Mouse (Mus musculus) myocyte (in vitro differentiated cells): Measurements from ENCODE around the gene Iffo2. TPM values are rescaled to one million over a fixed set of nuclear protein-coding genes. Genes with fewer than 3 reads are reported as not detected.

ENCODE experiments used
- H3K27me3 ChIP-seq: one replicate; pipeline ENCODE4 v1.6.1; 2011; ENCODE audit not compliant: control insufficient read depth, insufficient read depth, insufficient read length
- H3K36me3 ChIP-seq: one replicate; pipeline ENCODE4 v1.6.1; 2011; ENCODE audit not compliant: control insufficient read depth, insufficient read depth
- H3K4me2 ChIP-seq: one replicate; pipeline ENCODE4 v1.6.1; 2011; ENCODE audit warnings: low read depth, control low read depth
- H3K4me3 ChIP-seq: one replicate; pipeline ENCODE4 v1.5.1; 2011; ENCODE audit warnings: mild to moderate bottlenecking, control low read depth, moderate library complexity
- H3K79me2 ChIP-seq: one replicate; pipeline ENCODE4 v1.6.1; 2011; ENCODE audit not compliant: control insufficient read depth, insufficient read depth
- H3ac ChIP-seq: one replicate; pipeline ENCODE4 v1.6.1; 2011; ENCODE audit not compliant: control insufficient read depth, insufficient read length
- CEBPB ChIP-seq: IDR thresholded peaks from 2 replicates; pipeline ENCODE4 v1.6.1; 2011; ENCODE audit warnings: mild to moderate bottlenecking, moderate library complexity; ENCODE audit not compliant: poor library complexity, insufficient read depth, severe bottlenecking
- E2F4 ChIP-seq: IDR thresholded peaks from one replicate; pipeline ENCODE4 v1.6.1; 2011; ENCODE audit warnings: mild to moderate bottlenecking, control low read depth, moderate library complexity; ENCODE audit not compliant: insufficient read depth
- MAX ChIP-seq: IDR thresholded peaks from one replicate; pipeline ENCODE4 v1.6.1; 2011; ENCODE audit warnings: low read depth, mild to moderate bottlenecking, control low read depth
- MYOD1 ChIP-seq, 3 experiments: IDR thresholded peaks; one replicate each; pipeline ENCODE4 v1.6.1; 2011; ENCODE audit warnings: control low read depth in 2 of 3, low read depth in 2 of 3, mild to moderate bottlenecking in 2 of 3, moderate library complexity in 1 of 3; ENCODE audit not compliant: insufficient read length in 2 of 3, control insufficient read depth in 1 of 3
- MYOG ChIP-seq, 3 experiments: IDR thresholded peaks; one replicate each; pipeline ENCODE4 v1.6.1; 2011; ENCODE audit warnings: control low read depth in 2 of 3, low read depth in 2 of 3, mild to moderate bottlenecking in 2 of 3; ENCODE audit not compliant: insufficient read length in 2 of 3, control insufficient read depth in 1 of 3, insufficient read depth in 1 of 3
- POLR2A ChIP-seq: IDR thresholded peaks from one replicate; pipeline ENCODE4 v1.6.1; 2011; ENCODE audit warnings: low read depth, mild to moderate bottlenecking, control low read depth, moderate library complexity; ENCODE audit not compliant: insufficient read length
- POLR2AphosphoS2 ChIP-seq: IDR thresholded peaks from one replicate; pipeline ENCODE4 v1.6.1; 2011; ENCODE audit warnings: low read depth, control low read depth; ENCODE audit not compliant: insufficient read length
- REST ChIP-seq: IDR thresholded peaks from one replicate; pipeline ENCODE4 v1.6.1; 2011; ENCODE audit warnings: mild to moderate bottlenecking, control low read depth, moderate library complexity; ENCODE audit not compliant: insufficient read depth, insufficient read length
- SRF ChIP-seq: IDR thresholded peaks from one replicate; pipeline ENCODE4 v1.6.1; 2011; ENCODE audit warnings: low read depth; ENCODE audit not compliant: control insufficient read depth, insufficient read length
- TCF12 ChIP-seq: IDR thresholded peaks from one replicate; pipeline ENCODE4 v1.6.1; 2011; ENCODE audit warnings: mild to moderate bottlenecking, control low read depth; ENCODE audit not compliant: poor library complexity, insufficient read depth, severe bottlenecking
- TCF3 ChIP-seq: IDR thresholded peaks from one replicate; pipeline ENCODE4 v1.6.1; 2011; ENCODE audit warnings: low read depth, control low read depth; ENCODE audit not compliant: insufficient read length
- USF1 ChIP-seq: IDR thresholded peaks from one replicate; pipeline ENCODE4 v1.6.1; 2011; ENCODE audit warnings: low read depth, mild to moderate bottlenecking, control low read depth, moderate library complexity
- polyA plus RNA-seq: library from polyadenylated mRNA; unstranded; fragments of >200 nt; fragmentation: generic; extraction: Trizol; gene quantifications from one replicate; pipeline ENCODE4 v1.2.1, GENCODE M21; 2012; ENCODE audit warnings: missing spikeins

The Iffo2 gene
- polyA plus RNA-seq, 1 experiment = 12.1 TPM

DNA sequence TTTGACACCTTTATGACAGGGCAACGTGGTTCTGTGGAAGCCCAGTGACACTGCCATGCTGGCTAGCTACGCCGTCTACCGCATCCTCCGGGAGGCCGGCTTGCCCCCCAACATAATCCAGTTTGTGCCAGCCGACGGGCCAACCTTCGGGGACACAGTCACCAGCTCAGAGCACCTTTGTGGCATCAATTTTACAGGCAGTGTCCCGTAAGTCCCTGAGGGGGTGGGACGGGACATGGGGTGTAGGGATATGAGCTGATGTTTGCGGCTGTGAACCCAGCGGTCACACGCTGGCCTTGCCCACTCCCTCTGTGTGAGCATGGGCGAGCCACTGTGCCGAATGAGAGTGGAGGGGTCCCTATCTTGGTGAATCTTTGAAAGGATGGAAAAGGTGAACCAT, 108.0 kb downstream of the Iffo2 start:
- no peaks in the 10 kb centered on the region for H3K27me3 ChIP-seq
- H3K79me2 ChIP-seq = no peaks in the 10 kb centered on the region
- no peak overlapping the region for H3K4me3 ChIP-seq
- no peak for TF ChIP-seq MYOD1 (IDR thresholded peaks at IDR 0.05; ENCODE audit: control insufficient read depth in 1 of 3, insufficient read length in 2 of 3, low read depth in 2 of 3)
- TF ChIP-seq USF1 = no peak
- no peak for TF ChIP-seq TCF12
- H3K36me3 ChIP-seq = no peaks in the 10 kb centered on the region
- no peak overlapping the region for H3K4me2 ChIP-seq
- no peak overlapping the region for H3ac ChIP-seq

DNA sequence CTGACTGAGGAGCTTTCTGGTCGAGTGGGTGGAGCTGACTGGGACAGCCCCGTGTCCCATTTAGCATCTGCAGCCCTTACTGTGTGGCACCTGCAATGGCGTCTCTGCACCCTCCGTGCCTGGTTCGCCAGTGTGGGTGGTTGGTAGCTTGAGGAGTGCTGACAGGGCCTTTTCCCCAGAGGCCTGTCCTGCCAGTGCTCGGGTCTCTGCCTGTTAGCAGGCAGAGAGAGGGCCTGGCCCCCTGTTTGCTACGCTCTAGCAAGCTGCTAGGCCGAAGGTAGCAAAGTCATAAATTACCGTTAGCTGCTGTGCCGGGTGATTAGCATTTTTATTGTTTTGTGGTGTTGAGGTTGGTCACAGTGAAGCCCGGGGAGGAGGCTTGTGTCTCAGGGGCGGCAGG, 109.5 kb downstream of the Iffo2 start:
- no peak for TF ChIP-seq SRF
- no peak for TF ChIP-seq POLR2A
- TF ChIP-seq POLR2AphosphoS2 = no peak
- no peak for TF ChIP-seq MAX
- no peak for TF ChIP-seq CEBPB
- no peak for TF ChIP-seq REST
- no peak for TF ChIP-seq E2F4
- TF ChIP-seq MYOG (IDR thresholded peaks at IDR 0.05; ENCODE audit: control insufficient read depth in 1 of 3, insufficient read depth in 1 of 3, insufficient read length in 2 of 3, low read depth in 2 of 3) = no peak
- no peak for TF ChIP-seq TCF12
- TF ChIP-seq USF1 = no peak
- TF ChIP-seq MYOD1 (IDR thresholded peaks at IDR 0.05; ENCODE audit: control insufficient read depth in 1 of 3, insufficient read length in 2 of 3, low read depth in 2 of 3) = no peak
- TF ChIP-seq TCF3 = no peak
- Histone ChIP-seq H3K4me2 (no peak overlapping the region), H3K79me2 (no peaks in the 10 kb centered on the region), H3ac (no peak overlapping the region), H3K36me3 (no peaks in the 10 kb centered on the region), H3K27me3 (no peaks in the 10 kb centered on the region), H3K4me3 (no peak overlapping the region)

DNA sequence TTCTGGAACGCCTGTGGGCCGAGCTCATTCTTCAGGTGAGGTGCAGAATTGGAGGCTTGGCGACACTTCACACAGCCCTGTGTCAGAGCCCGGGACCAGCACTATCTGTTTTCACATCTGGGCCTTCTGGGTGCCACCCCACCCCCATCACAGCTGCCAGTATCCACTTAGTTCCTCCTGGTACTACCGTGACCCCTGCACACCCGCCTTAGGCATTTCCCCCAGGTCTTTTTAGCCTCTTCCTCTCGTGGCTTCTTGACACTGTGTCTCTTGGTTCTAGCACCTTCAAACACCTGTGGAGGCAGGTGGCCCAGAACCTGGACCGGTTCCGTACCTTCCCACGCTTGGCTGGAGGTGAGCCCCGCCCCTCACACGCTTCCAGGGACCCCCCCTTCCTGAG, 110.0 kb downstream of the Iffo2 start:
- Histone ChIP-seq H3ac (no peak overlapping the region), H3K4me2 (no peak overlapping the region), H3K4me3 (no peak overlapping the region), H3K79me2 (no peaks in the 10 kb centered on the region), H3K27me3 (no peaks in the 10 kb centered on the region), H3K36me3 (no peaks in the 10 kb centered on the region)
- no peak for TF ChIP-seq POLR2A

DNA sequence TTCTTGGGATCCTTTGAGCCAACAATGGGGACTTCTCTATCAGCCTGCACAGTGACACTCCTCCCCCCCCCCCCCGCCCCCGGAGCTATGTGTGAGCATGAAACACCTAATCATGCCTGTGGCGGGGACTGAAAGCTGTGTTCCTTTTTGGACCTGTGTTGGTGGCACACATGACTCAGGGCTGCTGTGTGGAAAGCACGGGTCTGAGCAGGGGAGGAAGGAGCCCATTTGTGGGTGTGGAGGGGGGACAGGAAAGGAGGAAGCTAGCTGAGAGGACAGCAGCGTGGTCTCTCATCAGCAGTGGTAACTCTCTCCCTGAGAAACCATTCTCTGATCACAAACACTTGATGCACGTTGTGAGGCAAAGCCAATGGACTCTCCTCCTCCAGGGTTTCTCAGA, 110.4 kb downstream of the Iffo2 start:
- H3K4me3 ChIP-seq = no peak overlapping the region
- H3K27me3 ChIP-seq = no peaks in the 10 kb centered on the region
- no peaks in the 10 kb centered on the region for H3K36me3 ChIP-seq
- TF ChIP-seq TCF3 (no peak), E2F4 (no peak), USF1 (no peak), POLR2A (no peak), SRF (no peak), POLR2AphosphoS2 (no peak), MAX (no peak), REST (no peak), TCF12 (no peak), MYOG (IDR thresholded peaks at IDR 0.05; ENCODE audit: control insufficient read depth in 1 of 3, insufficient read depth in 1 of 3, insufficient read length in 2 of 3, low read depth in 2 of 3) (no peak), MYOD1 (IDR thresholded peaks at IDR 0.05; ENCODE audit: control insufficient read depth in 1 of 3, insufficient read length in 2 of 3, low read depth in 2 of 3) (no peak), CEBPB (no peak)
- H3K4me2 ChIP-seq = no peak overlapping the region
- H3ac ChIP-seq = no peak overlapping the region
- H3K79me2 ChIP-seq = no peaks in the 10 kb centered on the region

DNA sequence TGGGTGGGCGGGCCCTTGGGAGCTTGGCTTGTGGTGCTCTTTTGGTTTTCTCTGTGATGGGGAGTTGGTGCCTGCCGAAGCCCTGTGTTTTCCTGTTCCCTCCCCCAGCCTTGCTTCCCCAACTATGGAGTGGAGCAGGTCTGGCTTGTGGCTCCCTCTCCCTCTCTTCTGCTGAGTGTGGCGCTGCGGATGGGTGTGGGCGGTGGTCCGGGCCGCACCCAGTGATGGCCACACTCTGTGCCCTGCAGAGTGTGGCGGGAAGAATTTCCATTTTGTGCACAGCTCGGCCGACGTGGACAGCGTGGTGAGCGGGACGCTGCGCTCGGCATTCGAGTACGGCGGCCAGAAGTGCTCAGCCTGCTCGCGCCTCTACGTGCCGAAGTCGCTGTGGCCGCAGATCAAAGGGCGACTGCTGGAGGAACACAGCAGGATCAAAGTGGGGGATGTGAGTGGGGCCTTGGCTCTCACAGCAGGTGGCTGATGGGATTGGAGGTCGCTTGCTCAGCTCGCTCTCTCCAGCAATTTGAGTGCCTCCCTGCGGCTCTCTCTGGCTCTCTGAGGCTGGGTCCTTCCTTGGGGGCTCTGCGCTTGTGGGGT, 111.6 kb downstream of the Iffo2 start:
- TF ChIP-seq USF1 (no peak), MYOG (IDR thresholded peaks at IDR 0.05; ENCODE audit: control insufficient read depth in 1 of 3, insufficient read depth in 1 of 3, insufficient read length in 2 of 3, low read depth in 2 of 3) (no peak), MYOD1 (IDR thresholded peaks at IDR 0.05; ENCODE audit: control insufficient read depth in 1 of 3, insufficient read length in 2 of 3, low read depth in 2 of 3) (no peak), TCF12 (no peak), MAX (no peak), TCF3 (no peak), CEBPB (no peak)
- Histone ChIP-seq H3K4me3 (no peak overlapping the region), H3K79me2 (no peaks in the 10 kb centered on the region), H3ac (no peak overlapping the region), H3K36me3 (no peaks in the 10 kb centered on the region), H3K4me2 (no peak overlapping the region), H3K27me3 (no peaks in the 10 kb centered on the region)
